Mouse (Mus musculus) fibroblast of lung, adult 2 months (primary cell): ENCODE data around the gene Slc7a8.

Experiments
- DNase-seq: peaks from one replicate; pipeline ENCODE4 v3.0.0-alpha.2; 2011; ENCODE audit warnings: low read depth

The Slc7a8 gene

DNA sequence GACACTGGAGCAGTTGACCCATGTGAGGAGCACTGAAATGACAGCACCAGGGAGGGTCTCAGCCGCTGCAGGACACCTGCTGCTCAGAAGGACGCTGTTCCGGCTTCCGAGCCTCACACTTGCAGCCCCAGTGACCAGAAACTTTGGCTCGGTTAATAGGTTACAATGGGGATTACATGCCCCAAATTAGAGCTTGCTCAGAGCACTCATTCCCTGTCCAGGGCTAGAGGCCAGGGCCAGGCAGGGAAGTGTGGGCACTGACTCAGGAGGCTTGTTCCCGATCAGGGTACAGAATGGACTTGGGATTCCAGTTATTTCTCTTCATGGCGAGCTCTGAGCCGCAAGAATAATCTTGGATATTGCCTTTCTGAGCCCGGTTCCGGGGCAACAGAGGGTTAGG, 44.1 kb downstream of the Slc7a8 start:
- no peak for DNase-seq

DNA sequence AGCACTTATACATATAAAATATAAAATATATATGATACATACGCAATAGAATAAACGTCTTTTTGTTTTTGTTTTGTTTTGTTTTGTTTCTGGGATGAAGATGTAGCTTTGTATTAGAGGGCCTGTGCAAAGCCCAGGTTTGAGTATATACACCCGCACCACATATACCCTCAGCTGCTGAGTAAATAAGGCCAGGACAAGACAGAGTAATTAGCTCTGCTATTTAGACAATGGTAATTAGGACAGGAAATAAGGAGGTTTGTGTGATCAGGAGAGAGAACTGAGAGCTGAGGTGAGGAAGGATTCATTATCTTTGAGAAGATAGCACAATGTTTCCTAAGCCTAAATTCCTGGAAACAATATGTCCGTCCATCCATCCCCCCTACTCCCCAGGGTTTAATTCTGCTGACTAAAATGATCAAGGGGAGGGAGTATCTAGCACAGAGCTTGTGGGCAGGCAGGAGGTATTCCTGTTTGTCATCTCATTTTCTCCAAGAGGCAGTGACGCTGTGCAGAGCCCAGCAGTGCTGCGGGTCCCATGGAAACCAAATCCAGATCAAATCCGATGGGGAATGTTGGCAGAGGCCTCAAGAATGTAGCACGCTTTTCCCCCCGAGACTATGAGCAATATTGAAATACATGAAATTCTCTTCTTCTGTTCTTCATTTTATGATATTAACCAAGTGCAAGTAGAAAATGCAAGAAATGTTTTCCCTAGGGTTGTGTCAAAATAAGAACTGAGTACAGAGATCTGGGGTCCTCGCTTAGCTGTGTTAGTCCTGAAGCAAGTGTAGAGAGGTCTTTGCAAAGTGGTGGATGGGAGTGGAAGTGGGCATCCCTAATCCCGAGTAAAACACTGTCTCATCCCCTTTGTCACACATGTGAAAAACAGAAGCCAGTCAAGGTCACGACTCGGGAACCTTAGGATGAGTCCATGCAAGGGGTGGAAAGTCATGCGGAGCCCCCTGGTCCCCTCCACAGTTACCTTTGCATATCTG, 44.9 kb downstream of the Slc7a8 start:
- DNase-seq = no peak

DNA sequence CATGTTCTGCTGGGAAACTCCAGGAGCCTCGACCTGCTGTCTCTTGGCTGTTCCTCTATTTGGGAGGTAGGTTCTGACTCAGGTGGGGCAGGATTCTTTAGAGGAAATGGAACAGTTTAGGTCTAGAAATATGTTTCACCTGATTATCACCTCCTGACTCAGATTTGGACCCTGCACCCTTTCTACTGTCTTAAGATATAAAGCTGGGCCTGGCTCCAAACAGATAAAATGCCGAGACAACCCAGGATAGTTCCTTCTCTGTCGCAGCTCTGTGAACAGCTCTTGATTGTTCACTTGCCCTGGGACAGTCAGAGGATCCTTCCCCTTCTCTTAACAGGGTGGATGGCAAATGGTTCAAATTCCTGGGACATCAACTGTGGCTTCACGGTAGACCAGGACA, 46.5 kb downstream of the Slc7a8 start:
- DNase-seq = no peak

DNA sequence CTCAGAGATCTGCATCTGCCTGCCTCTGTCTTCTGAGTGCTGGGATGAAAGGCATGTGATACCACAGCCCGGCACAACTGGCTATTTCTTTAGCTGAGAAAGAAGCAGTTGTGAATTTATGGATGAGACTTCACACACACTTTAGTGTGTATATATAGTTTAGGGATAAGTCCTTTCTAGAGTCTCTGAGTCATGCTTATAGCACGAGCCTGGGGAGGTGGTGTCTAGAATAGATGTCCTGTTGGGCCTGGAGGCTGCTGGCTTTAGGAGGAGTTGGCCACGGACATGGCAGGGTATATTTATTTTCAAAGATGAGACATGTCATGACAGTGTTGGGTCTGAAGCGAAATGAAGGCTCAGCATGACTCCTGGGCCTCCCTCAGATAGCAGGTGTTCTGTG, 47.7 kb downstream of the Slc7a8 start:
- DNase-seq = no peak

DNA sequence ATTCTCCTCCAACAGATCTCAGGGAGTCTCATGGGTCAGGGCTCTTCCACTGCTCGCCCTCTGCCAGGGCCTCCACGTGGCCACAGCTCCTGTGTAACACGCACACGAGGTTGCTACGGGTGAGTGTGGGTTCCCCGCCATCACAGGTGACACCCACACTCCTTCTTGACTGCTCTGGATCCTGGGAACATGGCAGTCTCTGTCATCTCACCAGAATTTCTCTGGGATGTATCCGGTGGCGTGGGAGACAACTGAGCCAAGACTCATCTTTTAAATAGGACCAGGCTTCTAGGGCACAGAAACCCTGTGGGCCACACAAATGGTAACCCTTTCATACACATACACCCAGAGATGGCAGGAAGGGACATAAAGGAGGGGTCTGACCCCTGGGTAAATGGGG, 49.5 kb downstream of the Slc7a8 start:
- no peak for DNase-seq

DNA sequence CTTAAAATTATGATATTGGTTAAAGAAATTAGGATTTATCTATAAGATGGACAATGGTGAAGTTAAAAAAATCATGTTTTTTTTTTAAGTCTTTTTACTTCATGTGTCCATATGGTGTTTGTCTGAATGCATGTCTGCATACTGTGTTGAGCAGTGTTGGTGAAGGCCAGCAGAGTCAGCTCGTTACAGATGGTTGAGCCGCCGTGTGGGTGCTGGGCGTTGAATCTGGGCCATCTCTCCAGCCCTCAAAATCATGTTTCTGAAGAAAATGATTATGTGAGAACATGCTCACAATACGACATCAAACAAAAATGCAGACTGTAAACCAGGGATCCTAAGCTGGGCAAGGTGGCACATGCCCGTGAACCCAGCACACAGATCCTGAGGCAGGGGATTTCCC, 51.4 kb downstream of the Slc7a8 start:
- DNase-seq = no peak

DNA sequence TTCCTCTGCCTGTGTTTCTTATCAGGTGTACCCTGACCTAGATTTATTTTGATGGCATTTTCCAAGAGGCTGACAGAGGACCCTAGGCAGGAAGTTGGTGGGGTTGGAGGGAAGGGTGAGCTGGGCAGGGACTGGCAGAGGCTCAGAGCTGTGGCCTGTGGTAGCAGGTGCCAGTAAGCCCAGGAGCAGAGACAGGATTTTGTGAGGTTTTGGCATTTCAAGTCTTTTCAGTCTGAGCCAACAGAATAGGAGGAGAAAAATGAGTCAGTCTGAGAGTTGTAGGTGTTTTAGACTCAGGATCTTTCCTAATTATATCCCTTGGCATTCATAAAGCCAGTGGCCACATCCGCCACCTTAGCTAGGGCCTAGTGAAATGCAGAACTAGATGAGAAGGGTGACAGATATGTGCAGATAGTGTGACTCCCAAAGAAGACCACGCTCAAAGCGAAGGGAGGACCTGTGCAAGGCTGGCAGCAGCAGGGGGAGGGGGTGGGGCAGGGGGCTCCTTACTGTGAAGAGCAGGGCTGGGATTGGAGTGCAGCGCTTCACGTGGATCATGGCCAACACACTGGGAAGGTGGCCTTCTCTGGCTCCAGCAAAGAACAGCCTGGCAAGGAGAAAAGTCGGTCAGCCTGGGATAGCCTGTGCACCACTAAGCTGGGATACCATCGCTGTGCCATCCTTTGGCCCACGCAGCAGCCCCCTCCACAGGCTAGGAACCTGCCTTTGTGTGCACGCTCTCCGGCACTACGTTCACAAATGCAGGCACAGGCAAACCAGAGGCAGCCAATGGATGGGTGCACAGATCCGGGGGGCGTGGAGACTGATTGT, 52.7 kb downstream of the Slc7a8 start:
- no peak for DNase-seq

DNA sequence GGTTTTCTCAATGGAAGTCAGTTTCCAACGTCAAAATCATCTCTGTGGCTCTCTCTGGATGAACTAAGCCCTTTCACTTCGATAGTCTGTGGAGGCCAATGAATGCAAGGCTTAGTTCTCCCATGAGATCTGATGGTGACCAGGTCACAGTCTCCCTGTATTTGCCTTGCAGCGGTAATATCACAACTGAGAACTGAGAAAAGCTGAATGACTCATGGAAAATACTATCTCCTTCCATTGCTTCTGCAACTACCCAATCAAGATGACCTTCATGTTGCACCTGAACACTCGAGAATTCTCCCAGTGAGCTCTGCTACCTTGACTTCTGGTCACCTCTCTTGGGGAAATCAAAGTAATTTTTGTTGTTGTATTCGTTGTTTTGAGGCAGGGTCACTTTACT, 54.2 kb downstream of the Slc7a8 start:
- no peak for DNase-seq

DNA sequence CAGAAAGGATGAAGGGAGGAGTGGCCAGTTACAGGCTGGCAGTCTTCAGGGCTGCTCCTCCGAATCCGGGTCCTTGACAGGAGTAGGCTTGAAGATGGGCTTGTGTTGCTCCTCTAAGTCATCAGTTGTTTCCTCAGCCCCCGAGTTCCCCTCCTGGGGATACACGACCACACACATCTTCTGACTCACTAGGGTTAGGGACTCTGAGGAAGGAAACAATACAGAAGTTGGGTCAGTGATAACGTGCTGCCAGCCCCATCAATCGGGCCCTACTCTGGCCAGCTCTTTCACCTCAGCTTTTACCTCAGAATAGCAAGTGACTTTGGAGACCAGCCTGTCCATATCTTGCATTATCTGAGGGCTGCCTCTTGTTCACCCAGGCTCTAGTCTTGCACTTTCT, 57.7 kb downstream of the Slc7a8 start:
- DNase-seq = no peak

DNA sequence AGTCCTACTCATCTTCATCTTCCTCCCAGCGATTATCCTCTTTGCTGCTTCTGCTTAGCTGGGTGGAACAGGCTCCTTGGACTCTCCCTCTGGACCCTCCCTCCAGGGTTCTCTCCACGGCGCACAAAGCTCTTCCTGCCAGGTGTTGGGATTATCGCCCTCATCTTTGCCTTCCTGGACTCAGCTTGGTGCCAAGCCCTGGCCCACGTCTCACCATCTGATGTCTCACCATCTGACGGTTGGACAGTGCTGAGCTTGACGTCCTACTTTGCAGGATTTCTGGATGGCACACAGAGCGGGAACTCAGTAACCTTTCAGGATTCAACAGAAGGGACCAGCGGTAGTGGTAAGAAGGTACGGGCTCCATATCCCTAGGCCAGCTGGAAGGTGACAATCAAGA, 60.0 kb downstream of the Slc7a8 start:
- no peak for DNase-seq

DNA sequence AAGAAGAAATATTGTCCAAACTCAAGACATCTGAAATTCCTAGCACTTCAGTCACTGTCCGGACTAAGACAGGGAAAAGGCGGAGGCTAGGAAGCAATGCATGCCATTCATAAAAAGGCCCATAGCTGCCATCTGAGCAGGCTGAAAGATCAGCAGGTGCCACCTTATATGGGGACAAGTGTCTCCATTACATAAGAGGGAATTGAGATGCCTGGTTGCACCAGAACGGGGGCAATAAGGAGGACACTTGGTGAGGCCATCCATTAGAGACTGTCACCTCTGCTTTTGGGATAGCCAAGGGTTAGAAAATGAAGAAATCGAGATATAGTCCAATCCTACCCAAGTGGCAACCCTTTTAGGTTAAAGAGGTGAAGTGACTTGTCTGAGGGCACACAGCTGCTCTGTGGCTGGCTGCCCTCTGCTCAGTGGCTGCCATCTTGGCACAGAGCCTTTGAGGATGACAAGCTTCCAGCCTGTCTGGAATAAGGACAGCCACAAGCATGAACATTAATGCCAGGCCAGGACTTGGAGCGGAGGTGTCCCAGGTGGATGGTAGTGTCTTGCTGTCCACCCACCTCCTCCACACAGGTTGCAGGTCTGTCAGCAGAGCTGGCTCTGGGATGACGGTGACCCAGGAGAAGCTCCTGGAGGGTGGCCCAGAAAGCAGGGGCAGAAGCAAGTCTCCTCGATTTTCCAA, 60.9 kb downstream of the Slc7a8 start:
- no peak for DNase-seq

DNA sequence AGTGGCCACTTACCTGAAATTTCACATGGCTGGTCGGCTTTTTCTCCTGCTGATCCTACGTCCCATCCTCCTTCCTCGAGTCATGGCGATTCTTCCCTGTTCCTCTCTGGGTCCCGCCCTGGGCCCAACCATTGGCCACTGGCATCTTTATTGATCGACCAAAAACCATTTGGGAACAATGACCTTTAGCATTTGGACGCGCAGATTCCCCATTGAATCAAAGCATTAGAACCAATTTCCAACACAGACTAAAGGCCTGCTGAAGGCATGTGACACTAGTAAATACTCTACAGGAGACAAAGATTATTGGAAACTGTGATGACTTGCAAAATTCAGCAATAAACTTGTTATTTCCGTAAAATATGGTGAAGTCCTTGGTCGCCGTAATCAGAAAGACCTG, 61.7 kb downstream of the Slc7a8 start:
- no peak for DNase-seq

DNA sequence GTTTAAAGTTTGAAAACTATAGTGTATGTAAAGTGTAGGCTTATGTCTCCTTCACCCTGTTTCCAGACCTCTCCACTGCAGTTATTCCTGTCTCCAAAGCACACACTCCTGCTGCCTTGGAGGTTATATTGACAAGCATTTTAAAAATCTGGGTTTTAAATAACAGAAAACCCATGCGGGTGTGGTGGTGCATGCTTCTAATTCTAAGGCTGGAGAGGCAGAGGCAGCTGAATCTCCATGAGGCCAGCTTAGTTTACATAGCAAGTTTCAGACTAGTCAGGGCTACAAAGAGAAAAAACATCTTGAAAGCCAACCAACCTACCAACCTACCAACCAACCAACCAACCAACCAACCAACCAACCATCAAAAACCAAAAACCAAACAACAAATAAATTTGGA, 66.3 kb downstream of the Slc7a8 start:
- DNase-seq = no peak

DNA sequence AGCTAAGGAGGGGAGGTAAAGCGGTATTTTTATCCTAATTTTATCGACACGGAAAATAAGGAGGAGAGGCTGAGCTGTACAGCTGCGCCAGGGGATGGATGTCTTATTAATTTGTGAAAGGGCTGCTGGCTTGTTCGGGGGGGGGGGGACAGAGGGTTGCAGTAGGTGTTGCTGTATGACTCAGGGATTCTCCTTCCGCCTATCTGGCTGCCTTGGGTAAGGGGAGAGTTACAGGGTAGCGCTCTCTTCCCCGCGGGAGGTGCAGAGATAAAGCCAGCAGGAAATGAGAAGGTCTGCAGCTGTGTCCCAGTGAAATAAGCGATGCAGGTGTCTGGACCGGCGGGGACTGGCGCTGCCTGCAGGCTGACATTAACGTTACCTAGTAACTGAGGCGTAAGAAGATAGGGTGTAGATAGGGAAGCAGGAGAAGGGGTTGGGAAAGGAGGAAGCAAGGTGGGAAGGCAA, 67.1 kb downstream of the Slc7a8 start:
- no peak for DNase-seq

DNA sequence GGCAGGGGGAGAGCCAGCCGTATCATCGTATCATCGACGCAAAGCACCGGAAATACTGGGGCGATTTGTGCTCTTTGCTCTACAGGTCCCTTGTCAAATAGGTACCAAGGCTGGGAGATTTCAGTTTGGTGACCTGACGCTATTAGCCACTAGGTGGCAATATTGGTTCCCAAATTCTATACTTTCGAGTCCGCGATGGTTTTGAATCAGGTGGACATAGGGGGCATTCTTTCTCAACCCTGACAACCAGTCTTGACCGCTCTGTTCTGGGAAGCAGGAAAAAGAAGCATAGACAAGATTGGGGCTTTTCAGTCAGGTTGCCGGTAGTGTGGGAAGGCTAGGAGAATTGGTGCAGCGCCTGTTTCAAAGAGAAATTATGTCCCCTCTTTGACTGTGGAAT, 67.6 kb downstream of the Slc7a8 start:
- peak; percentile 42 for DNase-seq

DNA sequence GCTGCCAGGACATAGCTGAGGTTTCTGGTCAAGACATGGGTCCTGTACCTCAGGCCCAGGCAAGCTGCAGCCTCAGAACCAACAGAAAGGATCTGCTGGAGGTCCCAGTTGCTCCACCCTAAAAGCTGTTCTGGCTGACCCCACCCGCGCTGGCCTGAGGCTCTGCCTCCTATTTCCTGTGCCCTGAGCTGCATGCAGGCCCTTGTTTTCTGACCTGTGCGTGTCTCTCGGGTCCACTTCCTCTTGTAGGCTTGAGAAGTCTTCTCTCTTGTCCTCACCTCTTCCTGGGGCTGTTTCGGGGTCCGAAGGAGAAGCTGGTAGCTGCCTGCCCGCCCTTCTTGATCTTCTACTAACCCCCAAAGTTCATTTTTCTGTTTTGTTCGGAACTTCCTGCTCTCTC, 68.9 kb downstream of the Slc7a8 start:
- no peak for DNase-seq

DNA sequence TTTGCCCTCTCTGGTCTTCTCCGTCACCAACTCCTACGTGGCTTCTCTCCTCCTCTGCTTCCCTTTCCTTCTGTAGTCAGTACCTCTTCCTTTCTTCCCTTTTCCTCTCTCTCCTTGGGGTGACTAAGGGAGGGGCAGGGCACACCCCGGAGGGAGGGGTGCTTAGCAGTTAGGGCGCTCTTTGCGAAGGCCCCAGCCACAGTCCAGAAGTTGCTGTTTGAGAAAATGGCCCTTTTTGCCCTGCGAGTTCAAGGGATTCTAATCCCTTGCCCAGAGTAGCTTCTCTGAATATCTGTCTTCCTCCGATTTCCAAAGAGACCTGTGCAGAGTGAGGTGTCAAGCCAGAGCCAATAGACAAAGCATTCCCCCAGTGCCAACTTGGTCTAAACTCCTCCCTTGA, 69.7 kb downstream of the Slc7a8 start, which contains the start of gene Cebpe:
Cebpe (minus strand) TSS at position 101 of the 400 bp plus-strand sequence.
- DNase-seq = no peak

DNA sequence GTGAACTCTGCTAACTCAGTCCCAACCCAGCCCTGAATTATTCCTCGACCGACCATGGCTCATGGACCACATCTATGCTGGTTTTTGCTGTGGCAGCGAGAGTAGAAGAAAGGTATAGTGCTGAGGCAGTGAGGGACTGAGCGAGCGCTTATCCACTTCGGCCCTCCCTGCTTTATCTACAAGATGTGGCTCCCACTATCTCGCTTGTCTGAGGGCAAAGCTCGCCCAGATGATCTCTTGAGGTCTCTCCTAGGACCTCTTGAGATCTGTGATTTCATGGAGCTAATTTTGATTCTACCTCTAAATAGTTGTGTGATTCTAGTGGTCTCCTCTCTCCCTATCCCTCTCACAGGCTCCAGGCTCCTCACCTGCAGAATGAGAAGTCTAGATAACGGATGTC, 72.7 kb downstream of the Slc7a8 start:
- DNase-seq = no peak

DNA sequence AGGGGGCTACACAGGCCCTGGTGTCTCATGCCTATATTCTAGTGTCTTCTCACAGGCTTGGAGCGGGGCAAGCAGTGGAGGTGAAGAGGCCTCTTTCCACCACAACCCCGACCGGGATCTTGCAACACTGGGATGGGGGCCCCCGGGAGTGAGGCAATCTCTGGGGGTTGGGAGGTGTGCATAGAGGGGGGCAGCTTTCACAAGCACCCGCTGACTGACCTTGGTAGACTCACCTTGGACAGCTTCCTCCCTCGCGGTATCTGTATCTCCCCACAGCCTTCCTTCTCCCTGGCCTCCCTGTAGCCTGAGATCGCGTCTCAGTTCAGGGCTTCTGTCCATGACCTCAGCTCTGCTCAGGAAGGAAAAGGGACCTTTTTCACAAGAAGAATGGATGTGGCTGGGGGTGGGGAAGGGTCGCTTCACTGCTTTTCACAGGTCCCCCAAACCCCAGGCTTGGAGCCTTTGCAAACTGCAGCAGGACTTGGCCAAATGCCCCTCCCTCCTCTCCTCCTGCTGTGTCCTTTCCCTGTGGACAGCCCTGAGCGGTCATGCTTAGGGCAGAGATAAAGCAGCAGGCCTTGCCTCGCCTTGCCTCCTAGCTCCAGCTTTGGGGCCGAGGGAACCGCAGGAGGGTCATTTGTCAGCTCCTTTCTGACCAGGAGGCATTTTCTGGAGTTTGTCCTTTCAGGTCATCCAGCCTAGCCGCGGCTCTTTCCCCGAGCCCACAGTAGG, 75.0 kb downstream of the Slc7a8 start:
- DNase-seq = no peak

DNA sequence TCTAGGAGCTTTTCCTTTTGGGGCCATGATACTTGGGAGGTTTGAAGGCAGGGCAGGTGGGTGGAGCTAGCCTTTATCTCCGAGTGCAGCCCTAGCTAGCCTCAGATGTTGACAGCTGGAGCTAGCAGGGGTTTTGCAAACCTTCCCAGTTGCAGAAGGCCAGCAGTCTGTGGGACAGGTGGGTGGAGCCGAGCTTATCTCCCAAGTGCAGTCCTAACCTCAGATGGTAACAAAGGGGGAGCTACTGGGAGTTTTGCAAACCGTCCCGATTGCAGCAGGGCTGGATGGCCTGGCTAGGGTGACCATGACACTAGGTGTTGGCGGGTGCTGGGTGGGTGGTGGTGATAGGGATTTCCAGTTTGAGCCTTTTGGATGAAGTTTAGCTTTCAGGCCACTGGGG, 75.9 kb downstream of the Slc7a8 start:
- no peak for DNase-seq

DNA sequence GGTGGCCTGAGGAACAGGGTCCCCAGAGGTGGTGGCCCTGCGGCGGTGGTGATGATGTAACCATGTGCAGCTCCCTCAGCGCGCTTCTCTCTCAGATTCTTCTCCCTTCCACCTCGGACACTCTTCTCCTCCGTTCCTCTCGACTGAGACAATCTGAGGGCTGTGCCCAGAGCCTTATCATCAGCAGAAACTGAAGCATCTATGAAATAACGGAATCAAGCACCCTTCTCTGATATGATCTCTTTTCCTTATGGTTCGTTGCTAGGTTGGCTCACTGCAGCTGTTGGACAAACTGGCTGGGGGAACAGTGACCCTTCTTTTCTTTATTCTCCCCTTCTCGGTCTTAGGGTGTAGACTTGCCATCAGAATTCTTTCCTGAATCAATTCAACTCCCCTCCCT, 78.5 kb downstream of the Slc7a8 start:
- DNase-seq = no peak

DNA sequence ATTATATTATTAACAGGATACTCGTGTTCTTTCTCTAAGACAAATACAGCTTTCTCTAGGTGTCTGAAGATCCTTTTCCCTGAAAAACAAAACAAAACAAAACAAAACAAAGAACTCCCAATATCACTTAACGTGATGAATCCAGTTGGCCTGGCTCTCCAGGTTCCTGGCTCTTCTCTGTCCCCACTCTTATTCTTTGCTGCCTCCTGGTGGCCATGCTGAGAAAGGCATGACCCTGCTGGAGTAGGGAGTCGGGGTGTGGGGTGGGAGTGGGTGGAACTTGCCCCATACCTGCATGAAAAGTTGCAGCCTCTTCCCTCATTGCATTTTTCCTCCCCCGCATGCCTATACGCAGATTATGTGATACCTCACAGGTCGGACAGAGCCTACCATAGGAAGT, 80.4 kb downstream of the Slc7a8 start:
- DNase-seq = peak; percentile 36
